Mouse (Mus musculus): ENCODE data around the gene Rnf150.

- no peak for TF ChIP-seq POLR2A (IDR thresholded peaks at IDR 0.05; ENCODE audit: borderline replicate concordance, low read depth, low read length)
- no peak for TF ChIP-seq CTCF (IDR thresholded peaks at IDR 0.05; ENCODE audit: low read depth, low read length)
Measured at GRCm38 (mm10) chr8:82945867-82946266, 82.7 kb downstream of the Rnf150 start.
